Mouse (Mus musculus): ENCODE measurements around the gene Abcg8. TPM values are rescaled to one million over a fixed set of nuclear protein-coding genes. Genes with fewer than 3 reads are reported as not detected.

The Abcg8 gene
- total RNA-seq, 2 experiments from 2014 or later: 0.25 to 4.5 TPM

- DNase-seq (ENCODE audit: low spot score in 2 of 2): no peak
Measured at GRCm38 (mm10) chr17:84658195-84658594, 17.9 kb upstream of the Abcg8 start.

- DNase-seq (ENCODE audit: low spot score in 2 of 2): no peak
Measured at GRCm38 (mm10) chr17:84658951-84659350, 17.2 kb upstream of the Abcg8 start.

- DNase-seq (ENCODE audit: low spot score in 2 of 2): no peak
Measured at GRCm38 (mm10) chr17:84665053-84665452, 11.0 kb upstream of the Abcg8 start.

GRCm38 (mm10) chr17:84665691-84666090, 10.4 kb upstream of the Abcg8 start:
- DNase-seq (ENCODE audit: low spot score in 2 of 2): no peak

GRCm38 (mm10) chr17:84667848-84668247, 8.3 kb upstream of the Abcg8 start:
- no peak for DNase-seq (ENCODE audit: low spot score in 2 of 2)

- no peak for DNase-seq (ENCODE audit: low spot score in 2 of 2)
Measured at GRCm38 (mm10) chr17:84672376-84673369, 3.4 kb upstream of the Abcg8 start.

- DNase-seq (ENCODE audit: low spot score in 2 of 2): no peak
Measured at GRCm38 (mm10) chr17:84674048-84674447, 2.1 kb upstream of the Abcg8 start.

- no peak for DNase-seq (ENCODE audit: low spot score in 2 of 2)
Measured at GRCm38 (mm10) chr17:84675204-84675603, 898 bp upstream of the Abcg8 start.

GRCm38 (mm10) chr17:84677595-84677994, 1.5 kb downstream of the Abcg8 start:
- DNase-seq (ENCODE audit: low spot score in 2 of 2): no peak

GRCm38 (mm10) chr17:84681670-84682069, 5.6 kb downstream of the Abcg8 start:
- DNase-seq (ENCODE audit: low spot score in 2 of 2): no peak

- DNase-seq (ENCODE audit: low spot score in 2 of 2): no peak
Measured at GRCm38 (mm10) chr17:84682734-84683717, 6.9 kb downstream of the Abcg8 start, which contains the start of gene Abcg5. Gene Abcg5 (minus strand): TSS chr17:84683011.

- no peak for DNase-seq (ENCODE audit: low spot score in 2 of 2)
Measured at GRCm38 (mm10) chr17:84684284-84684683, 8.2 kb downstream of the Abcg8 start.

GRCm38 (mm10) chr17:84685286-84685685, 9.2 kb downstream of the Abcg8 start:
- no peak for DNase-seq (ENCODE audit: low spot score in 2 of 2)

GRCm38 (mm10) chr17:84687994-84688393, 11.9 kb downstream of the Abcg8 start:
- DNase-seq (ENCODE audit: low spot score in 2 of 2): no peak

- no peak for DNase-seq (ENCODE audit: low spot score in 2 of 2)
Measured at GRCm38 (mm10) chr17:84688834-84689233, 12.7 kb downstream of the Abcg8 start.

- no peak for DNase-seq (ENCODE audit: low spot score in 2 of 2)
Measured at GRCm38 (mm10) chr17:84689316-84689715, 13.2 kb downstream of the Abcg8 start.

GRCm38 (mm10) chr17:84690111-84690510, 14.0 kb downstream of the Abcg8 start:
- no peak for DNase-seq (ENCODE audit: low spot score in 2 of 2)

- no peak for DNase-seq (ENCODE audit: low spot score in 2 of 2)
Measured at GRCm38 (mm10) chr17:84693741-84694140, 17.6 kb downstream of the Abcg8 start.

GRCm38 (mm10) chr17:84696537-84696936, 20.4 kb downstream of the Abcg8 start:
- DNase-seq (ENCODE audit: low spot score in 2 of 2): no peak

- DNase-seq (ENCODE audit: low spot score in 2 of 2): no peak
Measured at GRCm38 (mm10) chr17:84698727-84699126, 22.6 kb downstream of the Abcg8 start.

GRCm38 (mm10) chr17:84707407-84707806, 31.3 kb downstream of the Abcg8 start:
- no peak for DNase-seq (ENCODE audit: low spot score in 2 of 2)

Data from adrenal gland, postnatal 4 days (tissue).